Mouse (Mus musculus) C2C12 (cell line): ENCODE results near the gene Gm45521.

Source experiments
- CEBPB ChIP-seq: IDR thresholded peaks from one replicate; pipeline ENCODE4 v1.6.1; 2011; ENCODE audit warnings: low read depth, mild to moderate bottlenecking, control low read depth, moderate library complexity
- CTCF ChIP-seq: IDR thresholded peaks from one replicate; pipeline ENCODE4 v1.5.1; 2011; ENCODE audit not compliant: control insufficient read depth, insufficient read depth, insufficient read length
- FOSL1 ChIP-seq: IDR thresholded peaks from one replicate; pipeline ENCODE4 v1.8.0; 2011; ENCODE audit warnings: mild to moderate bottlenecking, low read length; ENCODE audit not compliant: poor library complexity, insufficient read depth, severe bottlenecking
- MAX ChIP-seq: IDR thresholded peaks from one replicate; pipeline ENCODE4 v1.6.1; 2011; ENCODE audit warnings: mild to moderate bottlenecking, control low read depth
- MYOD1 ChIP-seq: IDR thresholded peaks from one replicate; pipeline ENCODE4 v1.6.1; 2011; ENCODE audit warnings: low read depth; ENCODE audit not compliant: control insufficient read depth, insufficient read length
- MYOG ChIP-seq: IDR thresholded peaks from one replicate; pipeline ENCODE4 v1.6.1; 2011; ENCODE audit not compliant: control insufficient read depth, insufficient read length; ENCODE audit errors: extremely low read depth
- USF1 ChIP-seq: IDR thresholded peaks from one replicate; pipeline ENCODE4 v1.6.1; 2011; ENCODE audit warnings: low read depth, mild to moderate bottlenecking, control low read depth, moderate library complexity

GRCm38 (mm10) chr14:7999435-7999834 is 42.3 kb downstream of the Gm45521 start:
- no peak for TF ChIP-seq CTCF
- TF ChIP-seq USF1, result no peak
- no peak for TF ChIP-seq MAX
- no peak for TF ChIP-seq MYOG
- TF ChIP-seq CEBPB, result no peak
- TF ChIP-seq FOSL1, result no peak
- TF ChIP-seq MYOD1, result no peak
